Mouse (Mus musculus): Measurements from ENCODE around the gene Plcg1. TPM values are rescaled to one million over a fixed set of nuclear protein-coding genes. Genes with fewer than 3 reads are reported as not detected.

Gene Plcg1
- polyA plus RNA-seq (2015; fragmentation: Nextera tagmentation; extraction: Ambion mirVana), result 25.5 and 29.4 TPM in 2 replicates

GRCm38 (mm10) chr2:160731117-160731838 is at the start of gene Plcg1:
Gene Plcg1, plus strand, starts transcription at chr2:160731300.
- WGBS, result under 1% methylated on average over 74 of the region's 99 CpGs
- H3K4me3 ChIP-seq, result peak within 1 kb of the TSS; percentile 97

DNA sequence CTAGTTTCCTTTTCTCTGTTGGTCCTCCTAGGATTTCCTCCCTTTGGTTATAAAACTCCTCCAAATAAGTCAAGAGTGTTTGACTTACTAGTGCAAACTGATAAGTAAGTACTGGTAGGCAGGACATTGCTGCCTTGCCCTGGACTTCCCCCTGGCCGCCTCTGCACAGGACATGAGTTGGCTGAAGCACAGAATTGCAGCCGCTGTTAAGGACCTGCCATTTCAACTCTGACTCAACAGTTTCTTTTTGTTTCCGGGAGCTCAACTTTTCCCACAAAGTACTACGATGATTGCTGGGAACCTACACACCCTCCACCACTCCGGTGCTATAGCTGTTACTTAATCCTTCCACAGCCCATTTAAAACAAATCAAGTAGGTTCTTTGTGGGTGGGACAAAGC is 30.8 kb upstream of the Plcg1 start:
- H3K27me3 ChIP-seq (replicated peaks), result no peaks in the 10 kb centered on the region
- H3K27ac ChIP-seq (replicated peaks), result peak overlapping the region; percentile 67
- H3K4me2 ChIP-seq, result no peak overlapping the region
- H3K4me3 ChIP-seq, result no peak overlapping the region
- H3K9ac ChIP-seq, result 0 out of 2 replicates have a peak overlapping the region, but pooled peaks have one; percentile 2
- H3K9me3 ChIP-seq, result no peaks in the 10 kb centered on the region
- ATAC-seq (ENCODE audit: extremely low read depth, insufficient number of reproducible peaks, low FRiP score, low TSS enrichment), result no peak
- peaks cover 24% of the 10 kb centered on the region for H3K4me1 ChIP-seq
- 40% methylated on average over 5 of the region's 5 CpGs for WGBS
- H3K36me3 ChIP-seq, result peaks cover 80% of the 10 kb centered on the region

More at GRCm38 (mm10) chr2:160731117-160731838, at the start of gene Plcg1:
- peak within 1 kb of the TSS; percentile 99 for H3K9ac ChIP-seq
- peak within 1 kb of the TSS; percentile 92 for H3K4me2 ChIP-seq
- ATAC-seq (ENCODE audit: extremely low read depth, insufficient number of reproducible peaks, low FRiP score, low TSS enrichment), result peak; percentile 89
- H3K4me1 ChIP-seq, result peaks cover 57% of the 10 kb centered on the region
- peak within 1 kb of the TSS; percentile 92 for H3K27ac ChIP-seq (replicated peaks)
- H3K27me3 ChIP-seq (replicated peaks), result 0 out of 2 replicates have a peak, but pooled peaks cover 4% of the 10 kb centered on the region
- peaks cover 31% of the 10 kb centered on the region for H3K36me3 ChIP-seq
- no peaks in the 10 kb centered on the region for H3K9me3 ChIP-seq

DNA sequence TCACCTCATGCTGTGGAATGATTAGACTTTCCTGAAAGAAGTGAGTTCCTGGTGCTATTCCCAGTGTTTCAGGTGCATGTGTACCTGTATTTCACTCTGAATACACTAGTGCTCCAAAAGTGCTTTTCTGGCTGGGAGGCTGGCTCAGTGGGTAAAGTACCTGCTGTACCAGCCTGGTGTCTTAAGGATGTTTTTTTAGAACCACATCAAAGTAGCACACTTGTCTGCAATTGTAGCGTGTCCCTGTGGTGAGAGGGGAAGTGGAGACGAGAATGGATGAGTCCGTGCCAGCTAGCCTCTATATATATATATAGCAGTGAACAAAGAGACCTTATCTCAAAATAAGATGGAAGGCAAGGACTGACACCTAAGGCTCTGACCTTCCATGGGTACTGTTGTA is 29.5 kb upstream of the Plcg1 start:
- Histone ChIP-seq H3K4me2 (no peak overlapping the region), H3K27ac (replicated peaks) (no peak overlapping the region), H3K4me1 (peaks cover 24% of the 10 kb centered on the region), H3K4me3 (no peak overlapping the region), H3K36me3 (peaks cover 83% of the 10 kb centered on the region), H3K9ac (no peak overlapping the region), H3K27me3 (replicated peaks) (no peaks in the 10 kb centered on the region), H3K9me3 (no peaks in the 10 kb centered on the region)
- no peak for ATAC-seq (ENCODE audit: extremely low read depth, insufficient number of reproducible peaks, low FRiP score, low TSS enrichment)
- 36% methylated on average over 3 of the region's 3 CpGs for WGBS

DNA sequence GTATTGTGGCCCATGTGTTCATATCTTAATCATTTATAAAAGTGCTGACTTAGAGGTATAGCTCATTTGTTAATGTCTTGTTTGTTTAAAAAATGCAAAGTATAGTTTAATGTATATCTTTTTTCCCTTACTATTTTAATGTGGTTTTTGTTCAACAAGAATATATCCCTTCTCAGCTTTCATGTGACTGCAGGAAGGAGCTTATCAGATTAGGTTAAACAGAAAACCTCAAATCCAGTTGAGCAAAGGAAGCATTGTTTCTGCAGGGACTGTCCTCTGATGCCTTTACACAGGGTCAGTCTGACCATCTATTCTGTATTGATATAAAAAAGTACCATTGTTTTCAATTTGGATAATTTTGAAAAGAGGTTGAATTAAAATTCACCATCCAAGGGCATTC is 28.3 kb upstream of the Plcg1 start:
- Histone ChIP-seq H3K4me2 (no peak overlapping the region), H3K36me3 (peaks cover 84% of the 10 kb centered on the region)
- no peak for ATAC-seq (ENCODE audit: extremely low read depth, insufficient number of reproducible peaks, low FRiP score, low TSS enrichment)

DNA sequence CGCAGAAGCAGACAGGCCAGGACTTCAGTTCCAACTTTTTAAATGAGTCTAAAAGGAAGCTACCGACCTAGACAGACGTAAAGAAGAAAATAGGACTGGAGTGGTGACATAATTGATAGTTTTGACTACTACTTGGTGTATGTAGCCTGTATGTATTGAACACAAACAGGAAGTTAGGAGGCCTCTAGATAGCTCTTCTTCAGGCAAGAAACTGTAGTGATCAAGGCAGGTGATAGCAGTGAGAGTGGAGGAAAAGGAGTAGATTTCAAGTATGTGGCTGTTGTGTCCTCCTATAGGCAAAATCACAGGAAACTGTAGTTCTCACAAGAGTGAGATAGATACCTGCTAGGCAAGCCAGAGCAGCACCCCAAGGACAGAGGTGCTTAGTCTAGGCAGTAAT is 23.4 kb upstream of the Plcg1 start:
- Histone ChIP-seq H3K4me2 (no peak overlapping the region), H3K27ac (replicated peaks) (no peak overlapping the region), H3K27me3 (replicated peaks) (no peaks in the 10 kb centered on the region), H3K9me3 (no peaks in the 10 kb centered on the region), H3K4me3 (no peak overlapping the region), H3K4me1 (no peaks in the 10 kb centered on the region), H3K9ac (no peak overlapping the region), H3K36me3 (peaks cover 87% of the 10 kb centered on the region)
- no peak for ATAC-seq (ENCODE audit: extremely low read depth, insufficient number of reproducible peaks, low FRiP score, low TSS enrichment)
- 92% methylated on average over 3 of the region's 3 CpGs for WGBS

More for the DNA sequence above, 28.3 kb upstream of the Plcg1 start:
- Histone ChIP-seq H3K4me1 (peaks cover 24% of the 10 kb centered on the region), H3K27me3 (replicated peaks) (no peaks in the 10 kb centered on the region), H3K27ac (replicated peaks) (no peak overlapping the region), H3K4me3 (no peak overlapping the region), H3K9me3 (no peaks in the 10 kb centered on the region), H3K9ac (no peak overlapping the region)

- Histone ChIP-seq H3K27ac (replicated peaks) (no peak overlapping the region), H3K4me2 (no peak overlapping the region), H3K4me3 (no peak overlapping the region), H3K9me3 (no peaks in the 10 kb centered on the region), H3K9ac (no peak overlapping the region), H3K27me3 (replicated peaks) (no peaks in the 10 kb centered on the region), H3K36me3 (peaks cover 96% of the 10 kb centered on the region), H3K4me1 (no peaks in the 10 kb centered on the region)
- ATAC-seq (ENCODE audit: extremely low read depth, insufficient number of reproducible peaks, low FRiP score, low TSS enrichment), result no peak
- WGBS, result 80% methylated on average over 4 of the region's 4 CpGs
Measured at GRCm38 (mm10) chr2:160715463-160716030, 15.6 kb upstream of the Plcg1 start.

GRCm38 (mm10) chr2:160717269-160717668 is 13.8 kb upstream of the Plcg1 start:
- no peak overlapping the region for H3K4me3 ChIP-seq
- no peaks in the 10 kb centered on the region for H3K9me3 ChIP-seq
- no peaks in the 10 kb centered on the region for H3K27me3 ChIP-seq (replicated peaks)
- H3K27ac ChIP-seq (replicated peaks), result no peak overlapping the region
- 73% methylated on average over 5 of the region's 5 CpGs for WGBS
- no peaks in the 10 kb centered on the region for H3K4me1 ChIP-seq
- H3K4me2 ChIP-seq, result no peak overlapping the region
- peaks cover 95% of the 10 kb centered on the region for H3K36me3 ChIP-seq
- no peak overlapping the region for H3K9ac ChIP-seq
- no peak for ATAC-seq (ENCODE audit: extremely low read depth, insufficient number of reproducible peaks, low FRiP score, low TSS enrichment)

GRCm38 (mm10) chr2:160718811-160719210 is 12.3 kb upstream of the Plcg1 start:
- Histone ChIP-seq H3K9me3 (no peaks in the 10 kb centered on the region), H3K27ac (replicated peaks) (no peak overlapping the region), H3K36me3 (peaks cover 96% of the 10 kb centered on the region), H3K9ac (no peak overlapping the region), H3K4me1 (no peaks in the 10 kb centered on the region), H3K4me2 (no peak overlapping the region), H3K27me3 (replicated peaks) (no peaks in the 10 kb centered on the region), H3K4me3 (no peak overlapping the region)
- WGBS, result 89% methylated on average over 3 of the region's 3 CpGs
- no peak for ATAC-seq (ENCODE audit: extremely low read depth, insufficient number of reproducible peaks, low FRiP score, low TSS enrichment)

DNA sequence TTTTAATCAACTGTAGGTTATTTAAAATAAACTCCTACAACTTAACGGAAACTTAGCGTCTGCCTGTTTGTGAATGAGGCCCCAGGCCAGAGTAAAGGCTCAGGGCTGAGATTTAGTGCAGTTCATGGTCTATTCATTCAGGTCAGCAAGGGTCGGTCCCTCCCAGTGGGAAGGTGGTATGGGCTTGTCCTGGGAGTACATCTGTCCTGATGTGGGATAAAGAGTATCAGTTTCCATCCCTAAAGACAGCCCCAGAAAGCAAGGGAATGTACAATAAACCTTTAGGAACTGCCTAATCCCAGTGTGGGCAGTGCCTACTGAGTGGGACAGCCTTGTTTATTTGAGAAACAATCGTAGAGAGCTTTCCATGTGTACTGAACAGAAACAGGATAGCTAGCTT is 8.4 kb upstream of the Plcg1 start:
- Histone ChIP-seq H3K4me1 (peaks cover 4% of the 10 kb centered on the region; the same call in 1 of the 2 replicates), H3K27ac (replicated peaks) (no peak overlapping the region), H3K36me3 (peaks cover 84% of the 10 kb centered on the region), H3K4me3 (no peak overlapping the region), H3K27me3 (replicated peaks) (no peaks in the 10 kb centered on the region), H3K9me3 (no peaks in the 10 kb centered on the region), H3K9ac (no peak overlapping the region), H3K4me2 (no peak overlapping the region)
- ATAC-seq (ENCODE audit: extremely low read depth, insufficient number of reproducible peaks, low FRiP score, low TSS enrichment), result no peak
- WGBS, result 89% methylated on average over 4 of the region's 4 CpGs

GRCm38 (mm10) chr2:160723613-160724375 is 7.3 kb upstream of the Plcg1 start:
- Histone ChIP-seq H3K4me3 (no peak overlapping the region), H3K9me3 (no peaks in the 10 kb centered on the region), H3K4me2 (no peak overlapping the region), H3K27ac (replicated peaks) (no peak overlapping the region), H3K9ac (no peak overlapping the region), H3K4me1 (peaks cover 4% of the 10 kb centered on the region; the same call in 1 of the 2 replicates), H3K27me3 (replicated peaks) (no peaks in the 10 kb centered on the region), H3K36me3 (peaks cover 73% of the 10 kb centered on the region)
- 95% methylated on average over 4 of the region's 4 CpGs for WGBS
- ATAC-seq (ENCODE audit: extremely low read depth, insufficient number of reproducible peaks, low FRiP score, low TSS enrichment), result no peak

- no peak overlapping the region for H3K27ac ChIP-seq (replicated peaks)
- peaks cover 66% of the 10 kb centered on the region for H3K36me3 ChIP-seq
- H3K27me3 ChIP-seq (replicated peaks), result no peaks in the 10 kb centered on the region
- H3K4me2 ChIP-seq, result no peak overlapping the region
- H3K4me1 ChIP-seq, result peaks cover 4% of the 10 kb centered on the region; the same call in 1 of the 2 replicates
- 88% methylated on average over 5 of the region's 5 CpGs for WGBS
- no peak overlapping the region for H3K9ac ChIP-seq
- H3K9me3 ChIP-seq, result no peaks in the 10 kb centered on the region
- ATAC-seq (ENCODE audit: extremely low read depth, insufficient number of reproducible peaks, low FRiP score, low TSS enrichment), result no peak
- H3K4me3 ChIP-seq, result no peak overlapping the region
Measured at GRCm38 (mm10) chr2:160724536-160724935, 6.6 kb upstream of the Plcg1 start.

All from heart, embryonic 13.5 days (tissue).